Mouse (Mus musculus) liver, embryonic 14 days (tissue): ENCODE data around the gene Ccdc189. TPM values are rescaled to one million over a fixed set of nuclear protein-coding genes. Genes with fewer than 3 reads are reported as not detected.

Source experiments
- polyA plus RNA-seq: library from polyadenylated mRNA; depleted of rRNA; stranded (reverse); fragments of >200 nt; gene quantifications from 2 replicates; pipeline ENCODE4 v1.2.3, GENCODE M21; 2012; rRNA removed

The Ccdc189 gene
- 4.3 and 5.0 TPM in 2 replicates for polyA plus RNA-seq

GRCm38 (mm10) chr7:127588011-127588871 is at the start of gene Ccdc189, which contains the start of gene Rnf40:
TSS of gene Ccdc189 (minus strand) at chr7:127588595.
TSS of gene Rnf40 (plus strand) at chr7:127588767.

GRCm38 (mm10) chr7:127614891-127615843 is 26.8 kb upstream of the Ccdc189 start, which contains the start of gene Zfp629:
TSS of gene Zfp629 (minus strand) at chr7:127615797.

GRCm38 (mm10) chr7:127572895-127573471 is 15.4 kb downstream of the Ccdc189 start, which contains the start of gene Phkg2:
TSS of gene Phkg2 (plus strand) at chr7:127573340.

GRCm38 (mm10) chr7:127561340-127561858 is 27.0 kb downstream of the Ccdc189 start, which contains the start of gene Tmem265:
TSS of gene Tmem265 (plus strand) at chr7:127561390.

Other genes with a start within 250 kb of the Ccdc189 start
- 3.8 and 4.1 TPM in 2 replicates for gene Zfp768, start 243.0 kb downstream of the Ccdc189 start, polyA plus RNA-seq
- 1.4 and 1.5 TPM in 2 replicates for gene Zfp747, start 212.5 kb downstream of the Ccdc189 start, polyA plus RNA-seq
- 0.59 and 0.69 TPM in 2 replicates for gene 9130019O22Rik, start 201.4 kb downstream of the Ccdc189 start, polyA plus RNA-seq
- gene E430018J23Rik, start 195.0 kb downstream of the Ccdc189 start, polyA plus RNA-seq, result 1.1 and 1.3 TPM in 2 replicates
- 1.1 and 1.2 TPM in 2 replicates for gene Zfp764, start 181.8 kb downstream of the Ccdc189 start, polyA plus RNA-seq
- 5.8 and 6.8 TPM in 2 replicates for gene Zfp688, start 166.5 kb downstream of the Ccdc189 start, polyA plus RNA-seq
- gene Zfp689, start 139.4 kb downstream of the Ccdc189 start, polyA plus RNA-seq, result 1.4 and 1.7 TPM in 2 replicates
- gene Prr14, start 129.0 kb downstream of the Ccdc189 start, polyA plus RNA-seq, result 20.4 and 21.6 TPM in 2 replicates
- 4.4 and 9.0 TPM in 2 replicates for gene Fbrs, start 109.4 kb downstream of the Ccdc189 start, polyA plus RNA-seq
- 2.9 and 3.8 TPM in 2 replicates for gene Srcap, start 76.6 kb downstream of the Ccdc189 start, polyA plus RNA-seq
- gene Gm42715, start 69.0 kb downstream of the Ccdc189 start, polyA plus RNA-seq, result 5.3 and 6.2 TPM in 2 replicates
- gene Tmem265, start 27.2 kb downstream of the Ccdc189 start, polyA plus RNA-seq, result 1.3 TPM in 2 replicates
- gene Phkg2, start 15.3 kb downstream of the Ccdc189 start, polyA plus RNA-seq, result 24.1 and 27.6 TPM in 2 replicates
- gene Rnf40, start 172 bp upstream of the Ccdc189 start, polyA plus RNA-seq, result 14.6 and 16.3 TPM in 2 replicates
- 1.7 and 1.9 TPM in 2 replicates for gene Zfp629, start 27.2 kb upstream of the Ccdc189 start, polyA plus RNA-seq
- 12.5 and 12.9 TPM in 2 replicates for gene Bcl7c, start 120.3 kb upstream of the Ccdc189 start, polyA plus RNA-seq
- gene Ctf1, start 124.1 kb upstream of the Ccdc189 start, polyA plus RNA-seq, result 2.0 and 2.3 TPM in 2 replicates
- gene Ctf2, start 143.6 kb upstream of the Ccdc189 start, polyA plus RNA-seq, result not detected in 2 replicates
- 10.2 and 11.0 TPM in 2 replicates for gene Fbxl19, start 155.9 kb upstream of the Ccdc189 start, polyA plus RNA-seq
- 4.6 and 6.9 TPM in 2 replicates for gene Orai3, start 181.2 kb upstream of the Ccdc189 start, polyA plus RNA-seq
- gene Setd1a, start 188.1 kb upstream of the Ccdc189 start, polyA plus RNA-seq, result 4.3 and 6.2 TPM in 2 replicates
- gene Gm49388, start 197.0 kb upstream of the Ccdc189 start, polyA plus RNA-seq, result 0.90 and 1.2 TPM in 2 replicates
- 39.0 and 44.6 TPM in 2 replicates for gene Hsd3b7, start 212.0 kb upstream of the Ccdc189 start, polyA plus RNA-seq
- 36.4 and 37.2 TPM in 2 replicates for gene Stx4a, start 235.7 kb upstream of the Ccdc189 start, polyA plus RNA-seq
- 1.1 TPM in 2 replicates for gene Stx1b, start 236.0 kb upstream of the Ccdc189 start, polyA plus RNA-seq